Mouse (Mus musculus) heart, postnatal 0 days (tissue): ENCODE results near the gene Itga5.

Experiments
- CTCF ChIP-seq: IDR thresholded peaks from 2 replicates; pipeline ENCODE4 v1.5.1; 2016; ENCODE audit warnings: antibody characterized with exemption, control low read depth, low read depth
- EP300 ChIP-seq: IDR thresholded peaks from 2 replicates; pipeline ENCODE4 v1.6.1; 2016; ENCODE audit warnings: antibody characterized with exemption, low read depth

GRCm38 (mm10) chr15:103382795-103383406 lies 16.3 kb upstream of the Itga5 start:
- no peak for TF ChIP-seq CTCF
- no peak for TF ChIP-seq EP300
